ENCODE assay signal across 8 mouse cellular contexts in genomic region chr7:144217192-144217591, GRCm38 (mm10).
DNase-seq lines count a peak whose midpoint lies in the region; ATAC-seq and TF ChIP-seq lines count a peak whose summit lies in the region.
"Had no signal": no experiment of that assay in that cellular context is flagged by ENCODE, and none has a peak within 500 bp of the region (broad histone marks: within the 10 kb centered on the region; RNA-seq: fewer than 3 reads in every experiment).

No protein-coding gene starts in this region.

- no peak for TF ChIP-seq EP300 in lung, postnatal 0 days (IDR thresholded peaks at IDR 0.05)

- no peaks in the 10 kb centered on the region for H3K9me3 ChIP-seq in kidney, embryonic 14.5 days (ENCODE audit: control insufficient read depth, low read length)
- no peaks in the 10 kb centered on the region for H3K9me3 ChIP-seq in lung, postnatal 0 days (ENCODE audit: low read length)
- H3K9me3 ChIP-seq: limb, embryonic 12.5 days had no signal

- H3K4me1 ChIP-seq in kidney, embryonic 14.5 days (ENCODE audit: control insufficient read depth, insufficient read depth, low read length), result no peaks in the 10 kb centered on the region
- H3K4me1 ChIP-seq in lung, postnatal 0 days (ENCODE audit: insufficient read depth, low read depth, low read length), result no peaks in the 10 kb centered on the region
- H3K4me1 ChIP-seq: limb, embryonic 12.5 days had no signal

- no peaks in the 10 kb centered on the region for H3K79me2 ChIP-seq in C2C12 (ENCODE audit: control insufficient read depth, insufficient read depth)

- no peak overlapping the region for H3K9ac ChIP-seq in kidney, embryonic 14.5 days (ENCODE audit: low read depth, low read length)
- no peak overlapping the region for H3K9ac ChIP-seq in lung, postnatal 0 days (replicated peaks; ENCODE audit: low read depth)
- H3K9ac ChIP-seq: limb, embryonic 12.5 days had no signal

- TF ChIP-seq CTCF in C2C12 (IDR thresholded peaks at IDR 0.05; ENCODE audit: control insufficient read depth, insufficient read depth, insufficient read length), result peak; percentile 85
- TF ChIP-seq CTCF in lung, postnatal 0 days (IDR thresholded peaks at IDR 0.05), result peak; percentile 94

- H3K79me3 ChIP-seq in C2C12 (ENCODE audit: low read depth), result no peaks in the 10 kb centered on the region

- DNase-seq in NIH3T3 (ENCODE audit: low read depth), result peak; percentile 85
- peak; percentile 89 to 92 for DNase-seq in cerebellum, postnatal 10 days
- peak; percentile 72 to 82 for DNase-seq in frontal cortex, postnatal 36 days (ENCODE audit: low spot score in 2 of 2)
- peak; percentile 75 for DNase-seq in lung, postnatal 0 days (ENCODE audit: low spot score)
- DNase-seq in right cerebral cortex, adult 18-20 months, result peak; percentile 76

- no peak overlapping the region for H3K4me3 ChIP-seq in C2C12 (ENCODE audit: insufficient read depth, poor library complexity, severe bottlenecking)
- H3K4me3 ChIP-seq in kidney, embryonic 14.5 days (ENCODE audit: low read length), result no peak overlapping the region
- no peak overlapping the region for H3K4me3 ChIP-seq in lung, postnatal 0 days (ENCODE audit: low read depth, low read length)
- H3K4me3 ChIP-seq: limb, embryonic 12.5 days had no signal

- peak; percentile 64; the same call in 1 of the 2 replicates for ATAC-seq in kidney, embryonic 14.5 days (ENCODE audit: low FRiP score, low TSS enrichment)
- 0 out of 2 replicates have a peak, but pooled peaks have one; percentile 26 for ATAC-seq in lung, postnatal 0 days

- H3K27ac ChIP-seq in kidney, embryonic 14.5 days (ENCODE audit: low read depth, low read length), result no peak overlapping the region
- H3K27ac ChIP-seq in lung, postnatal 0 days (ENCODE audit: low read length), result no peak overlapping the region
- H3K27ac ChIP-seq: limb, embryonic 12.5 days had no signal

- H3ac ChIP-seq in C2C12 (ENCODE audit: control insufficient read depth, insufficient read length, low read depth), result no peak overlapping the region

- no peaks in the 10 kb centered on the region for H3K27me3 ChIP-seq in C2C12 (ENCODE audit: control insufficient read depth, insufficient read depth, insufficient read length)
- H3K27me3 ChIP-seq in kidney, embryonic 14.5 days (ENCODE audit: control insufficient read depth, insufficient read depth, low read length), result no peaks in the 10 kb centered on the region
- no peaks in the 10 kb centered on the region for H3K27me3 ChIP-seq in lung, postnatal 0 days (replicated peaks; ENCODE audit: insufficient read depth, low read length)

- H3K36me3 ChIP-seq in C2C12 (ENCODE audit: control insufficient read depth, insufficient read depth), result no peaks in the 10 kb centered on the region
- no peaks in the 10 kb centered on the region for H3K36me3 ChIP-seq in kidney, embryonic 14.5 days (ENCODE audit: control insufficient read depth, insufficient read depth, low read length)
- H3K36me3 ChIP-seq in lung, postnatal 0 days (ENCODE audit: insufficient read depth, low read length), result no peaks in the 10 kb centered on the region
- H3K36me3 ChIP-seq: limb, embryonic 12.5 days had no signal

- WGBS in kidney, embryonic 14.5 days, result 3% methylated on average over 3 of the region's 3 CpGs
- 2% methylated on average over 3 of the region's 3 CpGs for WGBS in lung, postnatal 0 days

- no peak overlapping the region for H3K4me2 ChIP-seq in kidney, embryonic 14.5 days (replicated peaks; ENCODE audit: low read depth, low read length)
- no peak overlapping the region for H3K4me2 ChIP-seq in lung, postnatal 0 days (replicated peaks; ENCODE audit: low read depth, low read length)
- H3K4me2 ChIP-seq: limb, embryonic 12.5 days had no signal

TF ChIP-seq in C2C12, 6 proteins besides CTCF, POLR2A, EP300 and RAD21:
- TF ChIP-seq MYOD1 (IDR thresholded peaks at IDR 0.05; ENCODE audit: control insufficient read depth, insufficient read length, low read depth) (no peak), FOSL1 (IDR thresholded peaks at IDR 0.05; ENCODE audit: insufficient read depth, low read length, poor library complexity, severe bottlenecking) (no peak), MAX (IDR thresholded peaks at IDR 0.05) (no peak), CEBPB (IDR thresholded peaks at IDR 0.05; ENCODE audit: low read depth) (no peak), MYOG (IDR thresholded peaks at IDR 0.05; ENCODE audit: control insufficient read depth, extremely low read depth, insufficient read length) (no peak), USF1 (IDR thresholded peaks at IDR 0.05; ENCODE audit: low read depth) (no peak)
